Mouse (Mus musculus) cortical plate, adult 2 months (tissue): ENCODE measurements around the gene Hes1. TPM values are rescaled to one million over a fixed set of nuclear protein-coding genes. Genes with fewer than 3 reads are reported as not detected.

ENCODE experiments used
- H3K27ac ChIP-seq: fragments of 200-500 bp; 2 replicates; pipeline ENCODE4 v1.5.1; 2012; ENCODE audit warnings: low read length, control low read depth, inconsistent platforms; ENCODE audit not compliant: insufficient read depth
- H3K4me1 ChIP-seq: fragments of 200-500 bp; 2 replicates; pipeline ENCODE4 v1.6.1; 2011; ENCODE audit warnings: low read length; ENCODE audit not compliant: control insufficient read depth, insufficient read depth
- H3K4me3 ChIP-seq: fragments of 200-500 bp; 2 replicates; pipeline ENCODE4 v1.5.1; 2011; ENCODE audit warnings: mild to moderate bottlenecking, low read length, control low read depth; ENCODE audit not compliant: insufficient read depth
- CTCF ChIP-seq: fragments of 200-500 bp; IDR thresholded peaks from 2 replicates; pipeline ENCODE4 v1.5.1; 2011; ENCODE audit warnings: mild to moderate bottlenecking, control low read depth, low read length; ENCODE audit not compliant: insufficient read depth; ENCODE audit errors: extremely low read depth
- POLR2A ChIP-seq: fragments of 200-500 bp; IDR thresholded peaks from 2 replicates; pipeline ENCODE4 v1.6.1; 2011; ENCODE audit warnings: mild to moderate bottlenecking, low read length, control low read depth; ENCODE audit not compliant: insufficient read depth; ENCODE audit errors: extremely low read depth
- polyA plus RNA-seq: library from polyadenylated mRNA; depleted of rRNA; stranded (reverse); fragments of >200 nt; gene quantifications from 2 replicates; pipeline ENCODE4 v1.2.3, GENCODE M21; 2012

Hes1 gene
- polyA plus RNA-seq, 1 experiment: 26.8 TPM

DNA sequence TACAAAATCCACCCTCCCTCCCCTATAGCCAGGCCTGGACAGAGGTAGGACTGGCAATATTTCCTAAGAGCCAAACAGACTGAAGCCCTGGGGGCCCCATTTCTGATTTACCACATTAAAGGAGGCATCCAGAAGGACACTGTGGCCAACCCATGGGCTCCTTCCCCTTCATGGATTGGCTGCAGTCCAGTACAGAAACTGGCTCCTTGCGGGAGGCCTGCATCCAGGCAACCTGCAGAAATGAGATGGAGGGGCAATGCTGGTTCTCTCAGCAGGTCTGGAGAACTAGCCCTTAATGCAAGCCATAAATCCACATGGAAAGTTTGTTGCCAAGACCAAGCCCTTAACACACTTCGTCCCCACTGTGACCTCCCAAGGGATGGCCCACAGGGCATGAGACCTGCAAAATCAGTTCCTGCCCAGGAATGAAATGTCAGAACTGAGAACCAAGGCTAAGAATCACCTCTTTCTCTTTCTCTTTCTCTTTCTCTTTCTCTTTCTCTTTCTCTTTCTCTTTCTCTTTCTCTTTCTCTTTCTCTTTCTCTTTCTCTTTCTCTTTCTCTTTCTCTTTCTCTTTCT lies 31.8 kb upstream of the Hes1 start:
- Histone ChIP-seq H3K4me1 (0 out of 2 replicates have a peak, but pooled peaks cover 1% of the 10 kb centered on the region), H3K27ac (no peak overlapping the region), H3K4me3 (no peak overlapping the region)
- TF ChIP-seq CTCF (no peak), POLR2A (no peak)

DNA sequence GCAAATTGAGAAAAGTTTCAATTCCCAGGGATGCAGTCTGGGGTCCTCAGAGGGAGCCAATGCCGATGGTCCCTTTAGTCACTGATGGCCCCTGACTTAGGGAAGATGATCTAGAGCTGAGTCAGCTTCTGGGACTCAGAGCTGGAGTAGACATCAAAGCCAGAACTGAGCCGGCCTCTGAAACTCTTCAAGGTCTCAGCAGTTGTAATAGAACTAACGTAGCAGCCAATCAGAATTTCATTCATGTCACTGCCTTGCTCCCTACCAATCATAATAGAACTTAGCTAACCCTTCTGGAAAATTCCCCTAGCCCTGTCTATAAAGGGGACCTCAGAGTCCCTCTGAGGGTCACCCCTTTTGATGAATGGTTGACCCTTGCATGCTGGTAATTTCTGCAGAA lies 30.8 kb upstream of the Hes1 start:
- Histone ChIP-seq H3K4me1 (0 out of 2 replicates have a peak, but pooled peaks cover 1% of the 10 kb centered on the region), H3K27ac (no peak overlapping the region), H3K4me3 (no peak overlapping the region)
- TF ChIP-seq POLR2A: no peak
- TF ChIP-seq CTCF: no peak

DNA sequence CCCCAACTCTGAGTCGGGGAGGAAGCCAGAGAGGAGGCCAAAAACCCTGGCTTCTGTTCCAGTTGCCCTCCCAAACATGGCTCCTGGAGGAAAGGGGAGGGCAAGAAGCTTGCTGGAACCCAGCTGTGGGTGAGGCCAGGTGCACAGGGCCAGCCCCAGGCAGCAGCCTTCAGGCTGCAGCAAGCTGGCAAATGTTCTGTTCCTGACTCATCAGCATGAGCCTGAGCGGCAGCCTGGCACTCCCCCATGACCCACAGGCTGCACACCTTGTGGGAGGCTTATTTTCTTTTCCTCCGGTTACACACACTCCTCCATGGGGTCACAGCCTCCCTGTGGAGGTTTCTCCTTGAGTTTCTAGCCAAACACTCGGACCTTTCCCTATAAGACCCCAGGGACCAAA lies 30.2 kb upstream of the Hes1 start:
- no peak overlapping the region for H3K27ac ChIP-seq
- TF ChIP-seq POLR2A (no peak), CTCF (no peak)
- 0 out of 2 replicates have a peak, but pooled peaks cover 1% of the 10 kb centered on the region for H3K4me1 ChIP-seq
- no peak overlapping the region for H3K4me3 ChIP-seq

DNA sequence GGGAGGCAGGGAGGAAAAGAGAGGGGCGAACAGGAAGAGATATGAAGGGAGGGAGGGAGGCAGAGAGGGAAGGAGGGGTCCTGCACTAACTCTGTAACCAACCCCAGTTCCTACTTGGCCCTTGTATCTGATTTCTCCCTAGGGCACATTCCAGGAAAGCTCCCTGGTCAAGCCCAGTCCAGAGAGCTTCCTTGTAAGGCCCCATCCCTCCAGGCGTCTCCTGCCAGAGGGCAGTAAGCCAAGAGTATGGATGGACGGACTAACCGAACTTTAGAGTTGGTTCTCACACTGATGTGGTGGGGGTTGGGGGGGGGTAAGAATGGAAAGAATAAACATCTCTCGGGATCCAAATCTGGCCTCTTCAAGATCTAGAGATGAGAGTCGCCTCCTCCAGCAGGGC lies 29.7 kb upstream of the Hes1 start:
- TF ChIP-seq CTCF (no peak), POLR2A (no peak)
- Histone ChIP-seq H3K4me3 (no peak overlapping the region), H3K4me1 (0 out of 2 replicates have a peak, but pooled peaks cover 1% of the 10 kb centered on the region), H3K27ac (no peak overlapping the region)

DNA sequence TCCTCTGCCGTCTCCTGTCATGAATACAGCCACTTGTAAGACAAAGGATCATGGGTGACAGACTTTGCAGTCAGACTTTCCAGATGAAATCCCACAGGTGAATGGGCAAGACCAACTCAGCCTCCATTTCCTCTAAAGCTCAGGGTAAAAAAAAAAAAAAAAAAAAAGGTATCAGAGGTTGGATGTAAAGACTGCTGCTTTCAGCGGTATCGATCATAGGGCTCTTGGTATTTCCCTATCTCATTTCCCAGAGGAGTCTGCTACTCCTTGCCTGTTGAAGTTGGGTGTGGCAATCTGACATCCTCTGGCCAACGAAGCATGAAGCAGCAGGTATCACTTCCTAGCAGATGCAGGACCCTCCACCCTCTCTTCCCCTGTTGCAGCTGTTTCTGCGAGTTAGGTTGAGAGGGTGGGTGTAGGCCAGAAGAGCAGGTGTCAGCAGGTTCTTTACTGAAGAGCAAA lies 29.2 kb upstream of the Hes1 start:
- H3K27ac ChIP-seq: no peak overlapping the region
- no peaks in the 10 kb centered on the region for H3K4me1 ChIP-seq
- no peak overlapping the region for H3K4me3 ChIP-seq
- TF ChIP-seq CTCF (no peak), POLR2A (no peak)

DNA sequence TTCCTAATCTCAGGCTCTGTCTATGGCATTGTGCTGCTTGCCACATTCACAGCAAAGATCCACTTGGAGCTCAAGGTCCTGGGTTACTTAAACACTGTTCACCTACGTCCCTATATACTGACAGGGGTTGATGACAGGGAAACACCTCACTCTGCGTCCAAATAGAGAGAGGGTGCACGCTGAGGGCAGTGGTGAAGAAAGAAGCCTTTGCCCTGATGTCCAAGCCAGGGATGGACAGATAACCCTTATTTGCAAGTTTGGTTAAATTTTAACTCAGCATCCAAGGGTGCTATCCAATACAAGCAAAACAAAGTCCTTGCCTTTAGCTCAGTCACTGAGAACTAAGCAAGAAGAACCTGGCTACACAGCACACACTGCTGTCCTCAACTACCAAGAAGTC lies 28.1 kb upstream of the Hes1 start:
- Histone ChIP-seq H3K4me3 (no peak overlapping the region), H3K4me1 (no peaks in the 10 kb centered on the region)
- no peak for TF ChIP-seq POLR2A
- no peak for TF ChIP-seq CTCF

DNA sequence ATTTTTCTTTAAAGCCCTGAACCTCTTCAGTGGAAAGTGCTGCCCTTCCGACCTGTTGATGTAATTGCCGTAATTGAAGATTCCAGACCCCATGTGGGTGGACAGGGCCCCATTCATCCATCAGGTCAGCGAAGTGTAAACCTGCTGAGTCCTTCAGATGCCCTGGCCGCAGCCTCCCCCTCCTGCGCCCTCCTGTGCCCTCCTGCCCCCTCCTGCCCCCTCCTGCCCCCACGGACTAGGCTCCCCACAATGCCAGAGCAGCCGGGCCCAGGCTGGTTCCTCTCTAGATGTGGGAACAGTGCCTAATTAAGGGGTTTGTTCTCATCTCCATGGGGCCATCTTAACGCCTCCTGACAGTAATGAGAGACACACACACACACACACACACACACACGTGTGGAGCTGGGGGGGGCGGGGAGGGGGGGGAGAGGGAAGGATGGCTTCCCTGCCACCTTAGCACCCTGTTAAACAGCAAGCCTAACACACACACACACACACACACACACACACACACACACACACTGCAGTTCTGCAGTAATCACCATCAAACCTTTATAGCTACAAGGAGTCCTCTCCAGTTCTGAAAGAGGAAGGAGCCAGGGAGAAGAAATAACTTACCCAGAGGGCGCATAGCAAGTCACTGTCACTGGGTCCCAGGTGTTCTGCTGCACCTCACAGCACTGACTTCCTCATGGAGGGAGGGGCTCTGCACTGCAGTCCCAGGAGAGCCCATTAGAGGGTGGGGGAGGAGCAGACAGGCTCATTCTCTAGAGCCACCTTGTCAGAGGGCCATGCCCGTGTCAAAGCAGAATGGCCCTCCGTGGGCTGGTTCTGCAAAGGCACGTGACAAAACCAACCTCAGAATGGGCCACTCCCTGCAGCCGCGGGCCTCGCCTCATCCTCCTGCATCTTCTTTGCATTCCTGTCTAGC lies 25.3 kb upstream of the Hes1 start:
- no peak overlapping the region for H3K4me3 ChIP-seq
- H3K27ac ChIP-seq: no peak overlapping the region
- no peak for TF ChIP-seq CTCF
- no peaks in the 10 kb centered on the region for H3K4me1 ChIP-seq

More for the DNA sequence above, 28.1 kb upstream of the Hes1 start:
- no peak overlapping the region for H3K27ac ChIP-seq

DNA sequence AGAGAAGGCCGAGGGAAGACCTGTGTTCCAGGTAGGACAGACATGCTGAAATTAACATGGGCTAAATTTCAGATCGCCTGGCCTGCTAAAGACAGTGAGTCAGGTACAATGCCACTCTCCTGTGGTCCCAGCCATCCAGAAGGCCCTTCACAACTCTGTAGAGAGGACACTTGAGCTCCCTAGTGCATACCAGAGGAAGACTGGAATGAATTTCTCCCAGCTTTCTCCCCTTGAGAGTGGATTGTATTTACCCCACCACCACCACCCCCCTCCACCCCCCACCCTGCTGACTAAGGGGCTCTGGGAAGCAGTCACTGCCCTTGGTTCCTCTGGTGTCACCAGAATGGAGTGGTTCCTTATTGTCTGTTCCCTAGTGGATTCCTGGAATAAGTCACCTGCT lies 24.3 kb upstream of the Hes1 start:
- Histone ChIP-seq H3K27ac (no peak overlapping the region), H3K4me3 (no peak overlapping the region), H3K4me1 (no peaks in the 10 kb centered on the region)
- TF ChIP-seq CTCF (no peak), POLR2A (no peak)

DNA sequence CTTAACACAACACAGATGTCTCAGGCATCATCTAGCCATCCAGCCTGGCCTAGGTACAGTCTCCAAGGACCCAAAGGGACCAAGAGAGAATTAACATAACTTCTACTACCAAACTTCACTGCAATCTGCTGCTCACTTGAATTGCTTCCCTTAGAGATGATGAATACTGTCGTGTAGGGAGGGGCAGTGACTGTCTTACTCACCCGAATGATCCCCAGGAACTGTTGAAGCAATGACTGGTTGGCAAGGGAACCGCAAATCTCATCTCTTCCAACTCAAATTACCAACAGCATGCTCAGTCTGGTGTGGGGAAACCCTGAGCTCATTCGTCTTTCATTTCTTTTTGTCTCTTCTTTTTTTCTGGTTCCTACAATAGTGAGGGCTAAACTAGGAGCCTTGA lies 21.3 kb upstream of the Hes1 start:
- no peaks in the 10 kb centered on the region for H3K4me1 ChIP-seq
- no peak overlapping the region for H3K27ac ChIP-seq
- TF ChIP-seq CTCF (no peak), POLR2A (no peak)
- no peak overlapping the region for H3K4me3 ChIP-seq

DNA sequence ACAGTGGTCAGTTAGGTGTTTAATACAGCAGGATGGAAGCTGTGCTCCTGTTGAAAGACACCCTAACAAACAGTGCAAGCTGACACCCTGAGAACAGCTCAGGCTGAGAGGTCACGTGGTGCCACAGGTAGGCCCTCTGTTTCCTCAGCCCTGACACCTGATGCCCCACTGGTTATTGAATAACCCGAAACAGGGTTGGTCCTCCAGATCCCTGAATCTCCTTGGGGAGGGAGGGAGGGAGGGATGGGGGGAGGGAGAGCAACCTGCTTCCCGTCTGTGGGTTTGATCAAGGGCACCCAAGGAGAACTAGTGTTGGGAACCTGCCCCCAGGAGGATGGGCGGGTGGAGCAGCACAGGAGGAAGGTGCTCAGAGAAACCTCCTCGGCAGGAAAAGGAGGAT lies 18.6 kb upstream of the Hes1 start:
- Histone ChIP-seq H3K4me1 (no peaks in the 10 kb centered on the region), H3K27ac (no peak overlapping the region), H3K4me3 (no peak overlapping the region)
- TF ChIP-seq CTCF (no peak), POLR2A (no peak)
